Mouse (Mus musculus) activated CD4-positive, CD25-positive, alpha-beta regulatory T cell (primary cell): Measurements from ENCODE around the gene Olfr1033. TPM values are rescaled to one million over a fixed set of nuclear protein-coding genes. Genes with fewer than 3 reads are reported as not detected.

Experiments
- polyA plus RNA-seq, 2 experiments: library from polyadenylated mRNA; unstranded; fragments of 100-300 nt; shearing (Covaris generic); gene quantifications; one replicate each; pipeline ENCODE4 v1.2.1; 2017

The Olfr1033 gene
- polyA plus RNA-seq = 1 to 10 TPM; 1.7 to 3.3 TPM

DNA sequence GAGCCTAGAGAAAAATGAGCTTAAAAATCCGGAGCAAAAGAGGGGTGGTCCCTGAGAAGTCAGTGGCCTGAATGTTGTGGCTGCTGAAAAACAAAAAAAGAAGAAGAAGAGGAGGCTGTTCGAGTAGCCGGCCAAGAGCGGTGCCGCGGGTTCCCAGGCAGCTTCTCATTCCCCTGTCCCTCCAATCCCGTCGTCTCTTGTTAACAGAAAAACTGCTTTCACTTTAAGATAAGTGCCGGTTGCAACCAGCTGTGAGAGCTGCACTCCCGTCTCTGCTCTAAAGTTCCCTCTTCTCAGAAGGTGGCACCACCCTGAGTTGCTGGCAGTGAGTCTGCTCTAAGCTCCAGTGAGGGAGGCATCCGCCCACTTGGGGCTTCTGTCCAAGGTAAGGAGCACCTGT lies at the start of gene Olfr1033:
TSS of gene Olfr1033 (plus strand) at position 228 of the 400 bp plus-strand sequence.

DNA sequence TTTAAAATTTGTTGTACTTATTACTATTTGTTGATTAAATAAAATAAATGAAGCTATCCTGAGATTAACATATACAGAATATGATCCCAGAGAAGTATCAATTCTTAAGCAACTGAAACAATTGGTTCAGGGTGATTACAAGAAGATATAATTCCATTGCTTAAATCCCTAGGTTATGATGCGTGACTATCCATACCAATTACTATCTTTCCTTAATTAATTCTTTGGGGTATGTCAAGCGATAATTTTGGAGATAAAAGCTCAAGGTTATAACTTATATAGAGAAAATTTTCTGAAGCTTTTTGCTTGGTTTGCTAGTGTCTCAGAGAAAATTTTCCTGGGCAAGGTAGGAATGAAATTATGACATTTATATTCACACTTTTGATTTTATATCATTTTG lies 46.8 kb upstream of the Olfr1033 start, which contains the start of gene Olfr1029:
TSS of gene Olfr1029 (plus strand) at position 301 of the 400 bp plus-strand sequence.

DNA sequence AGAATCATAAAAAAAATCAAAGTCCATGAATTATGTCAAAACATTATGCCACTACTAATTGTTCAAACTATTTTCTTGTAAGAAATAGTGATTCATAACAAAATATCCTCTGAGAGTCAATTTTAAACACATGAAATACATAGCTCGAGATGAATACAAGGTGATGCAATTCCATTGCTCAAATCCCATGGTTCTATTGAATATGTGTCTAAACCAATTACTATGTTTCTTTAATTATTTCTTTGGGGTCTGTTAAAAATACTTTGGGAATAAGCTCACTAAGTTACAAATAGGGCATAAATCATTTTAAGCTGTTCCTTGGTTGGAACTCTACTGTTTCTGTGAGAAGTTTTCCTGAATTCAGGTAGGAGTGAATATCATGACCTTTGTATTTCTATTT lies 41.5 kb upstream of the Olfr1033 start, which contains the start of gene Olfr1030:
TSS of gene Olfr1030 (plus strand) at position 301 of the 400 bp plus-strand sequence.

DNA sequence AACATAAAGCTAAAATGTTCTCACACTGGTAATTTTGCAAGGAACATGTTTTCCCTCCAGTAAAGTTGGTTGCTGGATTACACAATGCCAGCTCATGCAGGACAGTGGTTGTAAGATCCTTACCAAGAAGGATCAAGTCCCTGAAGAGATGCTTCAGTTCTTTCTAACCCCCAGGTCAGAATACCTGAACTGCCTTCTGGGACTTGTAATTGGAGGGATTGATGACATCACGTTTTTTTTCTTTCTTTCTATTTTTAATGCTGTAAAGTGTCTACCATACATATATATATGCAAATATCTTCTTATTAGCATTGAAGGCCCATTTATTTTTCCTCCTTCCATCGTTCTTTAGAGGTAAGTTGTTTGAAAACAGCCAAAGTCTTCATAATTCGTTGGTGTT lies 30.4 kb upstream of the Olfr1033 start, which contains the start of gene Olfr1031:
TSS of gene Olfr1031 (plus strand) at position 301 of the 400 bp plus-strand sequence.

DNA sequence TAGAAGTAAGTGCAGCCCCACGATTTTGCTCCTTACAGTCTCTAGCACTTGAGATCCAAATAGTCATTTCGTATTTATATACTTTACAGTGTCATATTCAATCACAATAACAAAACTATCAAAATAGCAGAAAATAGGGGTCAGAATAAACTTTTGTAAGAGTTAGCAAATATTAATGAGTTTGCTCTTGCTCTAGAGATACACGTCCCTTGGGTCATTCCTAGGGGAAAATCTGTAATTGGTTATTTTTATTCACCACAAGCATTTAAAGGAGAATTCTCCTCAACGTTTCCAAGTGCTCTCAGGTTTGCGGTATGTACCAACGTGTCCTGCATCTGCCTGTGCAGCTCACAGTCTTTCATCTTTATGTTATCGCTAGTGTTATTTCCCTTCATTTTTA lies 15.2 kb upstream of the Olfr1033 start, which contains the start of gene Olfr1032:
TSS of gene Olfr1032 (plus strand) at position 301 of the 400 bp plus-strand sequence.

DNA sequence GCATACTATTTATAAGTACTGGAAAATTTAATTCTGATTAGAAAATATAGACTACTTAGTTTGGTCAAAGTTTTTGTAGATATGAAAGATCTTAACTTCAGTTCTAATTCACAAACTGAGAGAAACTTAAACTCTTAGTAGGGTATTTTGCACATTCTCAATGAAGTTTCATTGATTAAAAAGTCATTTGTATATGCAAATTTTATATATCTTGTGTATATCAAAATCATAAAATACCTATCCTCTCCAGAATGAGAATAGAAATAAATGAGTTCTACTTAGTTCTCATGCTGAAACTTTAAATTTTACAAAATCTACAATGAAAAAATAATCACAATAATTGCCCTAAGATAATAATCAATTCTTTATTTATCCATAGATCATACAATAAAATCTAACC lies 25.1 kb downstream of the Olfr1033 start, which contains the start of gene Olfr1034:
TSS of gene Olfr1034 (plus strand) at position 301 of the 400 bp plus-strand sequence.

DNA sequence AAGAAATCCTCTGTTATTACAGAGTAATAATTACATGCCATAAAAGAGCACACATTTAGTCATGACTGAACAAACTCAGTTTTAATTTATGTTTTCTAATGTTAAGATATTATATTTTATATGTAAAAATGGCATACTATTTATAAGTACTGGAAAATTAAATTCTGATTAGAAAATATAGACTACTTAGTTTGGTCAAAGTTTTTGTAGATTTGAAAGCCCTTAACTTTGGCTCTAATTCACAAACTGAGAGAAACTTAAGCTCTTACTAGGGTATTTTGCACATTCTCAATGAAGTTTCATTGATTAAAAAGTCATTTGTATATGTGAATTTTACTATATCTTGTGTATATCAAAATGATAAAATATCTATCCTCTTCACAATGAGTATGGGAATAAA lies 53.3 kb downstream of the Olfr1033 start, which contains the start of gene Olfr1036:
TSS of gene Olfr1036 (plus strand) at position 301 of the 400 bp plus-strand sequence.

DNA sequence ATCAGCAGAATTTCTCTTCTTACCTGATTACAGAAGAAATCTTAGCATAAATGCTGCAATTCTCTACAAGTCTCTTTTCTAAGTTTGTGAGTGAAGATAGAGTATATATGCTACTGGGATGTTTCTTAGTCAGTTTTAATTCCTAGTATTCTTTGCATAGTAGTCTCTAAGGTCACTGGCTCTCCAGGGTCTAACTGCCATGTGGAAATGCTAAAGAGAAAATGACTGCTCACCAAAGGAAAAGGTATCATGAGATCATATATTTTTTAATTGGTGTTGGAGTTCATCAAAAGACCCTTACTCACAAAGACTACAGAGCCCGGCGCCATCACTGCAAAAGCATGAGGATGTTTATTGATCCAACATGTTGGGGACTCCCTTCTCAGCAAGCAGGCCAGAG lies 66.9 kb downstream of the Olfr1033 start, which contains the start of gene Olfr1037:
TSS of gene Olfr1037 (minus strand) at position 101 of the 400 bp plus-strand sequence.

Other genes with a start within 250 kb of the Olfr1033 start
- not detected for gene Olfr1014, start 247.9 kb upstream of the Olfr1033 start, polyA plus RNA-seq
- under 1 TPM in 1 of 2 experiments, not detected in 1; 0.07 TPM for gene Olfr1015, start 238.6 kb upstream of the Olfr1033 start, polyA plus RNA-seq
- not detected for gene Olfr1016, start 218.1 kb upstream of the Olfr1033 start, polyA plus RNA-seq
- gene Olfr1018, start 202.2 kb upstream of the Olfr1033 start, polyA plus RNA-seq = under 1 TPM in 1 of 2 experiments, not detected in 1; 0.50 TPM
- not detected for gene Olfr1019, start 175.2 kb upstream of the Olfr1033 start, polyA plus RNA-seq
- under 1 TPM in 1 of 2 experiments, not detected in 1; 0.10 TPM for gene Olfr1020, start 173.6 kb upstream of the Olfr1033 start, polyA plus RNA-seq
- gene Olfr1022, start 152.0 kb upstream of the Olfr1033 start, polyA plus RNA-seq = not detected
- not detected for gene Olfr1023, start 135.0 kb upstream of the Olfr1033 start, polyA plus RNA-seq
- gene Olfr1024, start 115.6 kb upstream of the Olfr1033 start, polyA plus RNA-seq = not detected
- under 1 TPM in 1 of 2 experiments, not detected in 1; 0.06 TPM for gene Olfr1025-ps1, start 105.4 kb upstream of the Olfr1033 start, polyA plus RNA-seq
- gene Olfr1026, start 99.1 kb upstream of the Olfr1033 start, polyA plus RNA-seq = under 1 TPM in 1 of 2 experiments, not detected in 1; 0.31 TPM
- gene Olfr1028, start 70.2 kb upstream of the Olfr1033 start, polyA plus RNA-seq = not detected
- under 1 TPM in 1 of 2 experiments, not detected in 1; 0.45 TPM for gene Olfr1029, start 46.7 kb upstream of the Olfr1033 start, polyA plus RNA-seq
- gene Olfr1030, start 41.4 kb upstream of the Olfr1033 start, polyA plus RNA-seq = under 1 TPM in 1 of 2 experiments, not detected in 1; 1.00 TPM
- gene Olfr1031, start 30.3 kb upstream of the Olfr1033 start, polyA plus RNA-seq = not detected
- not detected for gene Olfr1032, start 15.1 kb upstream of the Olfr1033 start, polyA plus RNA-seq
- gene Olfr1034, start 25.2 kb downstream of the Olfr1033 start, polyA plus RNA-seq = under 1 TPM in 1 of 2 experiments, not detected in 1; 0.07 TPM
- gene Olfr1036, start 53.4 kb downstream of the Olfr1033 start, polyA plus RNA-seq = not detected
- not detected for gene Olfr1037, start 66.8 kb downstream of the Olfr1033 start, polyA plus RNA-seq
- not detected for gene Olfr1039, start 115.3 kb downstream of the Olfr1033 start, polyA plus RNA-seq
- gene Olfr1040, start 126.1 kb downstream of the Olfr1033 start, polyA plus RNA-seq = not detected
- under 1 TPM; 0.11 to 0.16 TPM for gene Olfr1042, start 141.2 kb downstream of the Olfr1033 start, polyA plus RNA-seq
- under 1 TPM; 0.13 to 0.81 TPM for gene Olfr1043, start 146.9 kb downstream of the Olfr1033 start, polyA plus RNA-seq
- under 1 TPM in 1 of 2 experiments, not detected in 1; 0.49 TPM for gene Olfr1044, start 157.2 kb downstream of the Olfr1033 start, polyA plus RNA-seq
- gene Olfr52, start 165.1 kb downstream of the Olfr1033 start, polyA plus RNA-seq = 1 to 10 TPM in 1 of 2 experiments, not detected in 1; 1.2 TPM
- under 1 TPM in 1 of 2 experiments, not detected in 1; 0.43 TPM for gene Olfr1045, start 182.4 kb downstream of the Olfr1033 start, polyA plus RNA-seq
- gene Olfr1046, start 198.7 kb downstream of the Olfr1033 start, polyA plus RNA-seq = under 1 TPM in 1 of 2 experiments, not detected in 1; 0.17 TPM
- not detected for gene Olfr1047, start 210.8 kb downstream of the Olfr1033 start, polyA plus RNA-seq
- gene Olfr1048, start 219.7 kb downstream of the Olfr1033 start, polyA plus RNA-seq = under 1 TPM in 1 of 2 experiments, not detected in 1; 0.39 TPM
- gene Olfr1049, start 237.7 kb downstream of the Olfr1033 start, polyA plus RNA-seq = not detected